Mouse (Mus musculus): ENCODE data around the gene N4bp3.
"Not testable (repeated sequence)": the region's sequence is repeated elsewhere in the genome, so short reads cannot be mapped to it uniquely, and the experiment has no call there.

N4bp3 gene

GRCm38 (mm10) chr11:51653736-51654135 is 3.1 kb upstream of the N4bp3 start:
- in situ Hi-C loops (cut with MboI, MseI), result no loop called here

- in situ Hi-C loops (cut with MboI, MseI), result no loop called here
These were observed 2.3 kb upstream of the N4bp3 start for GRCm38 (mm10) chr11:51652889-51653418.

- in situ Hi-C loops (cut with MboI, MseI), result no loop called here
These were observed 381 bp downstream of the N4bp3 start for GRCm38 (mm10) chr11:51650261-51650660.

GRCm38 (mm10) chr11:51649889-51650199 is 798 bp downstream of the N4bp3 start:
- in situ Hi-C loops (cut with MboI, MseI), result no loop called here

- in situ Hi-C loops (cut with MboI, MseI), result no loop called here
These were observed 1.3 kb downstream of the N4bp3 start for GRCm38 (mm10) chr11:51649111-51649888.

GRCm38 (mm10) chr11:51648566-51648965 is 2.1 kb downstream of the N4bp3 start:
- in situ Hi-C loops (cut with MboI, MseI), result no loop called here

GRCm38 (mm10) chr11:51646751-51647667 is 3.6 kb downstream of the N4bp3 start:
- in situ Hi-C loops (cut with MboI, MseI), result no loop called here

- in situ Hi-C loops (cut with MboI, MseI), result no loop called here
These were observed 4.4 kb downstream of the N4bp3 start for GRCm38 (mm10) chr11:51646245-51646644.

GRCm38 (mm10) chr11:51645293-51645692 is 5.3 kb downstream of the N4bp3 start:
- in situ Hi-C loops (cut with MboI, MseI), result no loop called here

GRCm38 (mm10) chr11:51644217-51644616 is 6.4 kb downstream of the N4bp3 start:
- in situ Hi-C loops (cut with MboI, MseI), result loop anchor here (5.0 kb wide), 1 partner anchor 43 kb away; the partner anchor contains the start of gene 0610009B22Rik

- in situ Hi-C loops (cut with MboI, MseI), result loop anchor here (5.0 kb wide), 1 partner anchor 44 kb away; the partner anchor contains the start of gene 0610009B22Rik
These were observed 6.9 kb downstream of the N4bp3 start for GRCm38 (mm10) chr11:51643761-51644160.

GRCm38 (mm10) chr11:51643202-51643601 is 7.4 kb downstream of the N4bp3 start:
- in situ Hi-C loops (cut with MboI, MseI), result loop anchor here (5.0 kb wide), 1 partner anchor 44 kb away; the partner anchor contains the start of gene 0610009B22Rik

GRCm38 (mm10) chr11:51640748-51641147 is 9.9 kb downstream of the N4bp3 start:
- in situ Hi-C loops (cut with MboI, MseI), result loop anchor here (5.0 kb wide), 1 partner anchor 47 kb away; the partner anchor contains the start of gene 0610009B22Rik

- in situ Hi-C loops (cut with MboI, MseI), result no loop called here
These were observed 12.1 kb downstream of the N4bp3 start for GRCm38 (mm10) chr11:51638497-51638896.

GRCm38 (mm10) chr11:51637971-51638414 is 12.6 kb downstream of the N4bp3 start:
- in situ Hi-C loops (cut with MboI, MseI), result no loop called here

- in situ Hi-C loops (cut with MboI, MseI), result no loop called here
These were observed 14.3 kb downstream of the N4bp3 start for GRCm38 (mm10) chr11:51636323-51636684.

- in situ Hi-C loops (cut with MboI, MseI), result no loop called here
These were observed 14.9 kb downstream of the N4bp3 start, which contains the start of gene Rmnd5b for GRCm38 (mm10) chr11:51635525-51636322. TSS of gene Rmnd5b (minus strand) at chr11:51635896.

GRCm38 (mm10) chr11:51635127-51635524 is 15.5 kb downstream of the N4bp3 start:
- in situ Hi-C loops (cut with MboI, MseI), result no loop called here

GRCm38 (mm10) chr11:51633721-51634120 is 16.9 kb downstream of the N4bp3 start:
- in situ Hi-C loops (cut with MboI, MseI), result no loop called here

GRCm38 (mm10) chr11:51633200-51633599 is 17.4 kb downstream of the N4bp3 start:
- in situ Hi-C loops (cut with MboI, MseI), result not testable (repeated sequence)

- in situ Hi-C loops (cut with MboI, MseI), result no loop called here
These were observed 18.4 kb downstream of the N4bp3 start for GRCm38 (mm10) chr11:51632130-51632753.

Data from T-helper 2 cell (primary cell).